Mouse (Mus musculus) neural tube, embryonic 12.5 days (tissue): ENCODE results near the gene Rab4a. TPM values are rescaled to one million over a fixed set of nuclear protein-coding genes. Genes with fewer than 3 reads are reported as not detected.
A peak's percentile ranks its signal among the peaks of the same experiment; 100 is the strongest.

Experiments used
- ATAC-seq: fragments of 200-750 bp; cut with Nextera tagmentation; 2 replicates; pipeline ENCODE4 v1.8.0; 2017; ENCODE audit warnings: low read depth, mild to moderate bottlenecking, moderate TSS enrichment, moderate library complexity; ENCODE audit not compliant: low FRiP score
- H3K27ac ChIP-seq: fragments of 300-500 bp; sonication (generic); 2 replicates; pipeline ENCODE4 v1.5.1; 2016
- H3K27me3 ChIP-seq: fragments of 300-500 bp; sonication (generic); replicated peaks from 2 replicates; pipeline ENCODE4 v1.6.1; 2016; ENCODE audit warnings: mild to moderate bottlenecking
- H3K36me3 ChIP-seq: fragments of 300-500 bp; sonication (generic); 2 replicates; pipeline ENCODE4 v1.6.1; 2016; ENCODE audit warnings: mild to moderate bottlenecking
- H3K4me1 ChIP-seq: fragments of 300-500 bp; sonication (generic); 2 replicates; pipeline ENCODE4 v1.6.1; 2016
- H3K4me2 ChIP-seq: fragments of 300-500 bp; sonication (generic); replicated peaks from 2 replicates; pipeline ENCODE4 v1.6.1; 2016; ENCODE audit warnings: mild to moderate bottlenecking
- H3K4me3 ChIP-seq: fragments of 300-500 bp; sonication (generic); 2 replicates; pipeline ENCODE4 v1.5.1; 2016
- H3K9ac ChIP-seq: fragments of 300-500 bp; sonication (generic); 2 replicates; pipeline ENCODE4 v1.6.1; 2016; ENCODE audit warnings: mild to moderate bottlenecking
- H3K9me3 ChIP-seq: fragments of 300-500 bp; sonication (generic); 2 replicates; pipeline ENCODE4 v1.6.1; 2016; ENCODE audit warnings: mild to moderate bottlenecking
- WGBS: fragments of 180-500 bp; shearing (Covaris S2); methylation state at CpG from one replicate; pipeline ENCODE4 v1.1.7; 2016; 5-methylcytosine and 5-hydroxymethylcytosine counted together
- polyA plus RNA-seq: library from polyadenylated mRNA; unstranded; fragments of >200 nt; fragmentation: Nextera tagmentation; extraction: Ambion mirVana; gene quantifications from 2 replicates; pipeline ENCODE4 v1.2.1, GENCODE M21; 2016

Rab4a gene
- polyA plus RNA-seq, 1 experiment from 2014 or later: 73.0 TPM

- Histone ChIP-seq H3K4me3 (peak overlapping the region; percentile 90), H3K4me1 (peaks cover 9% of the 10 kb centered on the region), H3K9me3 (no peaks in the 10 kb centered on the region), H3K27ac (peak overlapping the region; percentile 51; the same call in 1 of the 2 replicates), H3K36me3 (no peaks in the 10 kb centered on the region), H3K4me2 (peak overlapping the region; percentile 81), H3K9ac (peak overlapping the region; percentile 79), H3K27me3 (peaks cover 22% of the 10 kb centered on the region)
- WGBS: under 1% methylated on average over 78 of the region's 79 CpGs
- peak; percentile 93 for ATAC-seq
Measured at GRCm38 (mm10) chr8:123858941-123859647, 53.3 kb downstream of the Rab4a start.

GRCm38 (mm10) chr8:123859648-123860259 is 54.0 kb downstream of the Rab4a start, which contains the start of gene Ccsap:
TSS of gene Ccsap (minus strand) at chr8:123860209.
- H3K27me3 ChIP-seq: peaks cover 24% of the 10 kb centered on the region
- peak within 1 kb of the TSS; percentile 79 for H3K9ac ChIP-seq
- ATAC-seq: peak; percentile 71
- H3K4me1 ChIP-seq: peaks cover 11% of the 10 kb centered on the region
- peak within 1 kb of the TSS; percentile 90 for H3K4me3 ChIP-seq
- no peaks in the 10 kb centered on the region for H3K36me3 ChIP-seq
- WGBS: 1% methylated on average over 48 of the region's 48 CpGs
- H3K27ac ChIP-seq: peak within 1 kb of the TSS; percentile 51
- no peaks in the 10 kb centered on the region for H3K9me3 ChIP-seq
- H3K4me2 ChIP-seq: peak within 1 kb of the TSS; percentile 81

GRCm38 (mm10) chr8:123860386-123860785 is 54.6 kb downstream of the Rab4a start:
- H3K27me3 ChIP-seq: peaks cover 24% of the 10 kb centered on the region
- no peak overlapping the region for H3K4me3 ChIP-seq
- no peak overlapping the region for H3K9ac ChIP-seq
- H3K9me3 ChIP-seq: no peaks in the 10 kb centered on the region
- H3K36me3 ChIP-seq: no peaks in the 10 kb centered on the region
- ATAC-seq: no peak
- no peak overlapping the region for H3K27ac ChIP-seq
- peaks cover 11% of the 10 kb centered on the region for H3K4me1 ChIP-seq
- peak overlapping the region; percentile 81 for H3K4me2 ChIP-seq
- WGBS: 72% methylated on average over 4 of the region's 4 CpGs

GRCm38 (mm10) chr8:123865786-123866185 is 60.0 kb downstream of the Rab4a start:
- peaks cover 22% of the 10 kb centered on the region for H3K27me3 ChIP-seq
- no peak for ATAC-seq
- no peak overlapping the region for H3K4me2 ChIP-seq
- no peak overlapping the region for H3K27ac ChIP-seq
- no peaks in the 10 kb centered on the region for H3K36me3 ChIP-seq
- 81% methylated on average over 7 of the region's 7 CpGs for WGBS
- H3K9ac ChIP-seq: no peak overlapping the region
- H3K4me3 ChIP-seq: no peak overlapping the region
- H3K4me1 ChIP-seq: peaks cover 2% of the 10 kb centered on the region; the same call in 1 of the 2 replicates
- no peaks in the 10 kb centered on the region for H3K9me3 ChIP-seq

- Histone ChIP-seq H3K4me3 (no peak overlapping the region), H3K9me3 (no peaks in the 10 kb centered on the region), H3K36me3 (no peaks in the 10 kb centered on the region), H3K4me2 (no peak overlapping the region), H3K27ac (no peak overlapping the region), H3K9ac (no peak overlapping the region), H3K4me1 (peaks cover 2% of the 10 kb centered on the region; the same call in 1 of the 2 replicates), H3K27me3 (peaks cover 14% of the 10 kb centered on the region)
- WGBS: 40% methylated on average over 5 of the region's 5 CpGs
- ATAC-seq: no peak
Measured at GRCm38 (mm10) chr8:123866971-123867370, 61.2 kb downstream of the Rab4a start.

- Histone ChIP-seq H3K4me2 (no peak overlapping the region), H3K27me3 (no peaks in the 10 kb centered on the region), H3K27ac (no peak overlapping the region), H3K9ac (no peak overlapping the region), H3K4me3 (no peak overlapping the region), H3K36me3 (no peaks in the 10 kb centered on the region), H3K4me1 (no peaks in the 10 kb centered on the region), H3K9me3 (no peaks in the 10 kb centered on the region)
- WGBS: 81% methylated on average over 9 of the region's 9 CpGs
- no peak for ATAC-seq
Measured at GRCm38 (mm10) chr8:123872048-123872447, 66.3 kb downstream of the Rab4a start.

GRCm38 (mm10) chr8:123873364-123873763 is 67.6 kb downstream of the Rab4a start:
- Histone ChIP-seq H3K27ac (no peak overlapping the region), H3K4me2 (no peak overlapping the region), H3K9me3 (no peaks in the 10 kb centered on the region), H3K4me3 (no peak overlapping the region), H3K4me1 (no peaks in the 10 kb centered on the region), H3K36me3 (no peaks in the 10 kb centered on the region), H3K27me3 (no peaks in the 10 kb centered on the region), H3K9ac (no peak overlapping the region)
- no peak for ATAC-seq
- WGBS: 84% methylated on average over 6 of the region's 6 CpGs

GRCm38 (mm10) chr8:123874324-123874723 is 68.5 kb downstream of the Rab4a start:
- no peaks in the 10 kb centered on the region for H3K27me3 ChIP-seq
- no peak overlapping the region for H3K27ac ChIP-seq
- H3K36me3 ChIP-seq: no peaks in the 10 kb centered on the region
- H3K4me1 ChIP-seq: no peaks in the 10 kb centered on the region
- H3K4me2 ChIP-seq: no peak overlapping the region
- WGBS: 85% methylated on average over 11 of the region's 11 CpGs
- H3K9me3 ChIP-seq: no peaks in the 10 kb centered on the region
- H3K9ac ChIP-seq: no peak overlapping the region
- ATAC-seq: no peak
- no peak overlapping the region for H3K4me3 ChIP-seq

GRCm38 (mm10) chr8:123877865-123878264 is 72.1 kb downstream of the Rab4a start:
- WGBS: 83% methylated on average over 2 of the region's 2 CpGs
- Histone ChIP-seq H3K9ac (no peak overlapping the region), H3K4me1 (no peaks in the 10 kb centered on the region), H3K9me3 (no peaks in the 10 kb centered on the region), H3K27me3 (no peaks in the 10 kb centered on the region), H3K4me3 (no peak overlapping the region), H3K27ac (no peak overlapping the region), H3K36me3 (no peaks in the 10 kb centered on the region), H3K4me2 (no peak overlapping the region)
- ATAC-seq: no peak

GRCm38 (mm10) chr8:123880271-123880670 is 74.5 kb downstream of the Rab4a start:
- Histone ChIP-seq H3K4me2 (no peak overlapping the region), H3K9ac (no peak overlapping the region), H3K27ac (no peak overlapping the region), H3K27me3 (0 out of 2 replicates have a peak, but pooled peaks cover 9% of the 10 kb centered on the region), H3K36me3 (no peaks in the 10 kb centered on the region), H3K4me3 (no peak overlapping the region), H3K9me3 (no peaks in the 10 kb centered on the region), H3K4me1 (peaks cover 13% of the 10 kb centered on the region)
- no peak for ATAC-seq
- 69% methylated on average over 10 of the region's 10 CpGs for WGBS

GRCm38 (mm10) chr8:123880821-123881350 is 75.1 kb downstream of the Rab4a start:
- WGBS: 54% methylated on average over 4 of the region's 4 CpGs
- ATAC-seq: no peak
- Histone ChIP-seq H3K4me1 (peaks cover 13% of the 10 kb centered on the region), H3K4me3 (no peak overlapping the region), H3K36me3 (no peaks in the 10 kb centered on the region), H3K9me3 (no peaks in the 10 kb centered on the region), H3K27me3 (0 out of 2 replicates have a peak, but pooled peaks cover 9% of the 10 kb centered on the region), H3K27ac (no peak overlapping the region), H3K9ac (no peak overlapping the region), H3K4me2 (no peak overlapping the region)

GRCm38 (mm10) chr8:123882412-123882811 is 76.6 kb downstream of the Rab4a start:
- Histone ChIP-seq H3K4me3 (no peak overlapping the region), H3K9me3 (no peaks in the 10 kb centered on the region), H3K4me1 (peaks cover 13% of the 10 kb centered on the region), H3K4me2 (no peak overlapping the region), H3K27ac (no peak overlapping the region), H3K9ac (no peak overlapping the region), H3K27me3 (0 out of 2 replicates have a peak, but pooled peaks cover 12% of the 10 kb centered on the region), H3K36me3 (no peaks in the 10 kb centered on the region)
- ATAC-seq: no peak
- 75% methylated on average over 2 of the region's 2 CpGs for WGBS
